ENCODE assay signal across 9 mouse cellular contexts in genomic region chr14:3048727-3049512, GRCm38 (mm10). TPM values are rescaled to one million over a fixed set of nuclear protein-coding genes. Genes with fewer than 3 reads are reported as not detected.
DNase-seq lines count a peak whose midpoint lies in the region; ATAC-seq and TF ChIP-seq lines count a peak whose summit lies in the region.
"Not testable (repeated sequence)": the region's sequence is repeated elsewhere in the genome, so short reads cannot be mapped to it uniquely, and the experiment has no call there.
"Had no signal": no experiment of that assay in that cellular context is flagged by ENCODE, and none has a peak within 500 bp of the region (broad histone marks: within the 10 kb centered on the region; RNA-seq: fewer than 3 reads in every experiment).

Gm2897 (plus strand) TSS chr14:3049285.

- peak within 1 kb of the TSS; percentile 66 for H3K4me2 ChIP-seq in forebrain, postnatal 0 days (ENCODE audit: low read depth)
- peak within 1 kb of the TSS; percentile 62 for H3K4me2 ChIP-seq in kidney, postnatal 0 days (ENCODE audit: low read length)
- peak within 1 kb of the TSS; percentile 57 for H3K4me2 ChIP-seq in liver, embryonic 11.5 days
- peak within 1 kb of the TSS; percentile 64 for H3K4me2 ChIP-seq in midbrain, embryonic 13.5 days (replicated peaks)
- H3K4me2 ChIP-seq in stomach, embryonic 14.5 days (replicated peaks; ENCODE audit: low read depth, low read length) = peak within 1 kb of the TSS; percentile 53

- intact Hi-C loops in heart, postnatal 36 days (cut with DNase I) = not testable (repeated sequence)

- peak; percentile 36 for TF ChIP-seq CTCF in forebrain, postnatal 0 days (IDR thresholded peaks at IDR 0.05; ENCODE audit: low read depth)
- not testable (repeated sequence) for TF ChIP-seq CTCF in kidney, postnatal 0 days (IDR thresholded peaks at IDR 0.05; ENCODE audit: low read depth)

- H3K4me3 ChIP-seq in forebrain, postnatal 0 days (ENCODE audit: low read depth, low read length) = peak within 1 kb of the TSS; percentile 41
- H3K4me3 ChIP-seq in kidney, postnatal 0 days (replicated peaks; ENCODE audit: low read depth, low read length) = peak within 1 kb of the TSS; percentile 31
- peak within 1 kb of the TSS; percentile 36 for H3K4me3 ChIP-seq in liver, embryonic 11.5 days (ENCODE audit: low read depth, low read length)
- peak within 1 kb of the TSS; percentile 56 for H3K4me3 ChIP-seq in midbrain, embryonic 13.5 days (replicated peaks)
- H3K4me3 ChIP-seq in stomach, embryonic 14.5 days (ENCODE audit: low read depth, low read length) = peak within 1 kb of the TSS; percentile 35

- DNase-seq in adrenal gland, adult (ENCODE audit: inconsistent age in 2 of 2, low spot score in 1 of 2) = peak; percentile 13 to 58
- peak; percentile 5 to 15 for DNase-seq in cerebellum, postnatal 4 days (ENCODE audit: low spot score in 2 of 2)
- peak; percentile 54 for DNase-seq in forebrain, postnatal 0 days
- DNase-seq in heart, postnatal 36 days = peak; percentile 9 to 14
- DNase-seq in kidney, postnatal 0 days (ENCODE audit: low spot score) = peak; percentile 6
- DNase-seq in liver, embryonic 11.5 days (ENCODE audit: low spot score) = peak; percentile 32

- H3K27me3 ChIP-seq in forebrain, postnatal 0 days (ENCODE audit: insufficient read depth, low read length); kidney, postnatal 0 days (ENCODE audit: insufficient read depth, low read length); liver, embryonic 11.5 days (replicated peaks; ENCODE audit: control insufficient read depth, insufficient read depth, low read length); midbrain, embryonic 13.5 days; stomach, embryonic 14.5 days (ENCODE audit: control insufficient read depth, insufficient read depth, low read length): not testable (repeated sequence)

- H3K36me3 ChIP-seq in forebrain, postnatal 0 days (ENCODE audit: insufficient read depth); kidney, postnatal 0 days (ENCODE audit: insufficient read depth, low read length); liver, embryonic 11.5 days (ENCODE audit: control insufficient read depth, insufficient read depth, low read length); midbrain, embryonic 13.5 days; stomach, embryonic 14.5 days (ENCODE audit: control insufficient read depth, insufficient read depth, low read length): not testable (repeated sequence)

- WGBS in forebrain, postnatal 0 days = 6% methylated on average over 21 of the region's 40 CpGs
- WGBS in kidney, postnatal 0 days = 11% methylated on average over 9 of the region's 40 CpGs
- 4% methylated on average over 21 of the region's 40 CpGs for whole genome bisulfite sequencing in liver, embryonic 11.5 days
- 3% methylated on average over 35 of the region's 40 CpGs for WGBS in midbrain, embryonic 13.5 days
- WGBS in stomach, embryonic 14.5 days = 4% methylated on average over 16 of the region's 40 CpGs

- H3K27ac ChIP-seq in forebrain, postnatal 0 days (ENCODE audit: low read depth, low read length); kidney, postnatal 0 days; liver, embryonic 11.5 days (ENCODE audit: low read depth, low read length); midbrain, embryonic 13.5 days; stomach, embryonic 14.5 days (ENCODE audit: low read length): not testable (repeated sequence)

- not testable (repeated sequence) for H3K4me1 ChIP-seq in forebrain, postnatal 0 days (ENCODE audit: insufficient read depth); kidney, postnatal 0 days (replicated peaks; ENCODE audit: insufficient read depth, low read length); liver, embryonic 11.5 days (replicated peaks; ENCODE audit: control insufficient read depth, insufficient read depth, low read length); midbrain, embryonic 13.5 days (replicated peaks); stomach, embryonic 14.5 days (ENCODE audit: control insufficient read depth, insufficient read depth, low read length)

- peak within 1 kb of the TSS; percentile 67 for H3K9ac ChIP-seq in forebrain, postnatal 0 days
- H3K9ac ChIP-seq in kidney, postnatal 0 days (ENCODE audit: low read depth, low read length); liver, embryonic 11.5 days (ENCODE audit: low read depth, low read length): not testable (repeated sequence)
- H3K9ac ChIP-seq in midbrain, embryonic 13.5 days (replicated peaks) = peak within 1 kb of the TSS; percentile 72
- H3K9ac ChIP-seq in stomach, embryonic 14.5 days (replicated peaks; ENCODE audit: low read depth, low read length) = peak within 1 kb of the TSS; percentile 30; the same call in 1 of the 2 replicates

- peak; percentile 72 for ATAC-seq in forebrain, postnatal 0 days
- ATAC-seq in kidney, postnatal 0 days (replicated peaks; ENCODE audit: low FRiP score, low read depth); liver, embryonic 11.5 days (replicated peaks; ENCODE audit: low FRiP score); stomach, embryonic 14.5 days (ENCODE audit: insufficient number of reproducible peaks, insufficient read depth, low FRiP score, low read depth): not testable (repeated sequence)
- peak; percentile 85 for ATAC-seq in midbrain, embryonic 13.5 days

- not testable (repeated sequence) for H3K9me3 ChIP-seq in forebrain, postnatal 0 days (ENCODE audit: low read length); kidney, postnatal 0 days (replicated peaks; ENCODE audit: low read length); liver, embryonic 11.5 days (ENCODE audit: control insufficient read depth, low read length); midbrain, embryonic 13.5 days; stomach, embryonic 14.5 days (ENCODE audit: control insufficient read depth, low read depth, low read length)

RNA-seq across cellular contexts. Expression of gene Gm2897, which starts in this region (rescaled TPM):
- 10.2 and 11.3 TPM in 2 replicates for total RNA-seq in forebrain, postnatal 0 days (2014; rRNA removed)
- 10.7 and 10.9 TPM in 2 replicates for polyA plus RNA-seq in forebrain, postnatal 0 days (2015; fragmentation: Nextera tagmentation; extraction: Ambion mirVana)
- under 1 TPM; 0.33 to 0.35 TPM for total RNA-seq in heart, postnatal 36 days (2021)
- polyA plus RNA-seq in kidney, postnatal 0 days (2015; fragmentation: Nextera tagmentation; extraction: Ambion mirVana) = 0.99 and 1.1 TPM in 2 replicates
- polyA plus RNA-seq in liver, embryonic 11.5 days (2014; fragmentation: Nextera tagmentation; extraction: Ambion mirVana) = 0.79 and 1.1 TPM in 2 replicates
- polyA plus RNA-seq in midbrain, embryonic 13.5 days (2015; fragmentation: Nextera tagmentation; extraction: Ambion mirVana) = 8.7 and 10.2 TPM in 2 replicates
- polyA plus RNA-seq in stomach, embryonic 14.5 days (2014; fragmentation: Nextera tagmentation; extraction: Ambion mirVana) = 3.6 and 4.1 TPM in 2 replicates
- total RNA-seq: gastrocnemius, adult 18-20 months had no signal

Comparison
In these comparisons a context has a peak if more than half of its experiments do, and no peak if none do; other contexts are left out.
1. Peak in DNase-seq in heart, postnatal 36 days; RNA of the gene not detected or under 1 TPM.